Mouse (Mus musculus) c-Kit-negative CD71-positive TER-119-positive erythroid progenitor cells, embryonic 14.5 days (primary cell): ENCODE data around the gene Kremen2.
"Not testable (repeated sequence)": the region's sequence is repeated elsewhere in the genome, so short reads cannot be mapped to it uniquely, and the experiment has no call there.

Source experiments
- DNase-seq: peaks from one replicate; pipeline ENCODE4 v3.0.0-alpha.2; 2013; ENCODE audit warnings: low read depth, low spot score

The Kremen2 gene

DNA sequence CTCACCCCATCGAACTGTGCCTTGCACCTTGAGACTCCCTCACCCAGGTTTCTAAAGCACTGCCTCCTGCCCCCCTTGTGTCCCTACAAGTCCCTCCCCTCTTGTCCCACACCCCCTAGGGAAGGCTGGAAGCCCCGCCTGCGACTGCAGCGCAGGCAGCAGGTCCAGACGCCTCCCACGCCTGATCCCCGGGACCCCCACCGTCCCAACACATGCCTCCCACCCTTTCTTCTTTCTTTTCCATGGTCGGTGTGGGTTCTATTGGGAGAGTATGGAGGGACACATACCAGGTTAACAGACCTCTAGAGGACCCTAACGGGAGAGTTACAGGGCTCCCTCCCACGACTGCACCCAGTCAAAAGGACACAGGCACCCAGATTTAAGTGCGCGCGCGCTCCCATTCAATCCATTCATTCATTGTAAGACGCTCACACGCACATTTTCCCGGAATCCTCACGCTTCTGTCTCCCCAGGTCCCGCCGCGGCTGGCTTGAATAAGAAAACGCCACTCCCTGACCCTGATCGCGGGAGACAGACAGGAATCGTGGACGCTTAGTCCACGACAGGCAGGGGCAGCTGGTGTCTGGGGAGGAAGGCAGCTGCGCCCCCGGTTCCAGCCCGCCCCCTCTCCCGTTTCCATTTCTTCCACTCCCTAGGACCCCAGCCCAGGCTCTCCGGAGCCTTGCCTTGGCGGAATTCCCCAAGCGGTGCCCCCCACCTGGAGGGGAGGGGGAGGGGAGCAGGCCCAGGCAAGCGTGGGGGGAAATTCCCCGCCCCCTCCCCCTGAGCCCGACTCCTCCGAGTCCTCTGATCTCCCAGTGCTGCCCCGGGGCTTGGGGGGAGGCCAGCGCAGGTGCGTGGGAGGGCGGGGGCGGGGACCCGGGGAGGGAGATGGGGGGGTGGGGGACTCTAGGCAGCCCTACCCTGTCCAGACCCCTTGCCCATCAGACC lies at the start of gene Kremen2:
Kremen2 (minus strand) TSS at position 533 of the 951 bp plus-strand sequence.
- DNase-seq = no peak

GRCm38 (mm10) chr17:23795323-23795722 lies 49.7 kb upstream of the Kremen2 start:
- no peak for DNase-seq

GRCm38 (mm10) chr17:23791079-23791357 lies 45.4 kb upstream of the Kremen2 start:
- no peak for DNase-seq

DNA sequence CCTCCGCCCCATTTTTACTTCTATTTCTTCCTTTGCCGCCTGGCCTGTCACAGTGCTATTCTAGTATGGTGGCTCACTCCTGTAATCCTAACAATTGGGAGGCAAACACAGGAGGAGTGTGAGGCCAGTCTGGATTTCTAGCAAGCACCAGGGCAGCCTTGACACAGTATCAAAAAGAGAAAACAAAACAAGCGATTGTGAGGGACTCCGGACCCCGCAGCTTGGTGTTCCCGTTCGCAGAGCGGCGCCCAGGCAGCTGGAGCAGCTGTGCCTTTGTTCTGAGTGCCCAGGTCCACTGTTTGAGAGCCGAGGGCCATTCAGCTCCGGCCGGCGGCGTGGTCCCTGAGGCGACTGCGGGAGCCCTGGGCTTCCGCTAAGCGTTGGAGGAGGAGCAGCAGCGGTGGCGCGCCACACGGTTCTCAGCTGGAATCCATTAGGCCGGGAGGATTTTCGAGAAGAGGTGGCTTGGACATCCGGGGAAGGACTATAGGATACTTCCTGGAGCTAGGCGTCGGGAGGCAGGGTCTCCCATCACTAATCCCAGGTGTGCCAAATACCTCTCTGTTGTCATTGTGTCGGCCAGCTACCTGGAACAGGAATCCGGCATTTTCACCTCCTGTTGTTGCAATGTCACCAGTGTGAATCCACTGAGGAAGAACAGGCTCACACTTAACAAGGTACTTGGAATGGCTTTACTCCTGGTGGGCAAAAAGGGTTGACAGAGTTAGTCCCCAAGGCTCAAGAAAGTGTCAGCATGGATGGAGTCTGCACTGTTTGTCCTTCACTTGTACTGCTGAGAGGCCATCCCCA lies 44.8 kb upstream of the Kremen2 start, which contains the start of gene Srrm2:
Srrm2 (plus strand) TSS at position 264 of the 810 bp plus-strand sequence.
- DNase-seq = no peak

GRCm38 (mm10) chr17:23789749-23790268 lies 44.2 kb upstream of the Kremen2 start:
- no peak for DNase-seq

GRCm38 (mm10) chr17:23788973-23789372 lies 43.3 kb upstream of the Kremen2 start:
- no peak for DNase-seq

GRCm38 (mm10) chr17:23786510-23786931 lies 40.9 kb upstream of the Kremen2 start:
- DNase-seq = no peak

DNA sequence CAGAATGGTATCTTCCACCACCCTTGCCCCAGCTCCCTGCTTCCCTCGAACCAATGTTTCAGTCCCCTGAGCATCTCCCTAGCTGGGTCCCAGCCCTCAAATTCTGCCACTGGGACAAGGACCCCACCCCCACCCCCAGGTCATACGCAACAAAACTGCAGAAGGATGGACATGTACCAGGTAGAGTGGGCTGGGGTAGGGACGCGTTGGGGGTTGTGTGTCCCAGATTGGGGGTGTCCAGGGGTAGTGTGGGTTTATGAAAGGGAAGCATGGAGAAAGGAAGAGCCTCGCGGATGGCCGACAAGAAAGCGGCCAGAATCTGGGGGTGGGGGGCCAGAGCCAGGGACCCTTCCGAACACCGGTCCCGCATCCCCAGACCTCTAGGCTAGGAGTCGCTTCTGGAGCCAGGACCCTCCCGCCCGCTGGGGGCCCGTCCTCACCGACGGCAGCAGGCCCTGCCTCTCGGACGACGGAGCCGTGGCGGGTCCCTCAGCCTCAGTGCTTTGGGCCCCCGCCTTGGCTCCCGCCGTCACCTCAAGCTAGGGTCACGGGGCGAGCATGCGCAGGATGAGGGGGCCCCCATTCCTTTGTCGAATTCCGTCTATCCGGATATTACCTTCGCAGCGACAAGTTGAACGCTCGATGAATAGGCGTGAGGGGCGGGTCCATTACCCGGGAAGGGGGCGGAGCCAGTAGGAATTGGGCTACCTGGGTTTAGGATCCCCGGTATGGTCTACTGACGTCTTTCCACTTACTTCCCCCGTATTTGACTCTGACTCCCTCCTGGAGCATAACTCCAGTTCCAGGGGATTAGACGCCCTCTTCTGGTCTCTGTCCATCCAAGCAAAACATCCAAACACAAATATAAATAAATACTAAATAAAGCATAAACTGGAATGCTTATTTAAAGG lies 40.2 kb upstream of the Kremen2 start, which contains the start of gene Flywch2:
Flywch2 (minus strand) TSS at position 521 of the 911 bp plus-strand sequence.
- peak; percentile 61 for DNase-seq

DNA sequence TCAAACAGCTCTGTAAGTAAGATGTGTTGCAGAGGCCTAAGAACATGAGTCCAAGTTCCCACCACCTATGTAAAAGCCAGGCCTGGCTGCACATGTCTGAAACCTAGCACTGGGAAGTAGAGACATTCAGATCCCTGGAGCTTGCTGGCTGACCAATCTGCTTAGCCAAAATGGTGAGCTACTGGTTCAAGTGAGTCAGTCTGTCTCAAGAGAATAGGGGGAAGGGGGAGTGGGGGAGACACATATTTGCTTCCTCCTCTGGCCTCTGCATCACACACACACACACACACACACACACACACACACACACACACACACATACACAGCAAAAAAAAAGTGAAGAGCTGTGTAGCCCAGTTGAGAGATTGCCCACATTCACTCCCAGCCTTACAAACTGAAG lies 37.7 kb upstream of the Kremen2 start:
- no peak for DNase-seq

DNA sequence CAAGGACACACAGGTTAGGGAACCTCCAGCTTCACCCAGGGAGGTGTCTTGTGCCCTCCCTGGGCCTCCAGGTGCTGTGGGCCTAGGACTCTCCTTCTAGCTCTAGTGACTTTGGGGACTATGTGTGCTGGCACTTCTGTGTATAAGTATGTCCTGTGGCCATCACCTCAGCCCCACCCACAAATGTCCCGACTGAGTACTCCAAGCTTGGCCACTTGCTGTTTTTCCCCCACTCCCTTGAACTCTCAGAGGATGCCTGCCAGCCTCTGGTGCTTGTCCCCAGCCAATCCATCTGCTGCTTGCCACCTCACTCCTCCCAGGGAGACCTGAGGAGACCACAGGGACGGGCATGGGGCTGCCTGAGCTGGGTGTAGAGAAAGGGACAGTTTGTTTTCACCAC lies 32.8 kb upstream of the Kremen2 start:
- DNase-seq = no peak

DNA sequence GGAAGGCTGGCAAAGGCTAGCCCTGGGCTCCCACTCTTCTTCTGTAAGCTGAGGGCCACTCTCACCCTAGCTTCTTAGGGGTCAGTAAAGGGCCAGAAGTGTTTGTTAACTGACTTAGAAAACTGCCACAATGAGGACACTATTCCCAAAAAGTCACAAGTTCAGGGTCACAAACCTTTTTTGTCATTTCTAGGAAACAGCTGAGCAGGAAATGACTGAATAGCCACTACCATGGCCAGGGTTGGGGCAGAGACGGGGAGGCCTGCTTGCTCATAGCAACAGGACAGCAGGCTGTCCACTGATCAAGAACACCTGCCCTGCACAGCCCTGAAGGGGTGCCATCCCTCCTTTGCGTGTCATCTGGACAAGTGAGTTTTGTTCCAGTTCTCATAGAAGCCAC lies 31.5 kb upstream of the Kremen2 start:
- DNase-seq = no peak

GRCm38 (mm10) chr17:23776216-23776615 lies 30.6 kb upstream of the Kremen2 start:
- no peak for DNase-seq

DNA sequence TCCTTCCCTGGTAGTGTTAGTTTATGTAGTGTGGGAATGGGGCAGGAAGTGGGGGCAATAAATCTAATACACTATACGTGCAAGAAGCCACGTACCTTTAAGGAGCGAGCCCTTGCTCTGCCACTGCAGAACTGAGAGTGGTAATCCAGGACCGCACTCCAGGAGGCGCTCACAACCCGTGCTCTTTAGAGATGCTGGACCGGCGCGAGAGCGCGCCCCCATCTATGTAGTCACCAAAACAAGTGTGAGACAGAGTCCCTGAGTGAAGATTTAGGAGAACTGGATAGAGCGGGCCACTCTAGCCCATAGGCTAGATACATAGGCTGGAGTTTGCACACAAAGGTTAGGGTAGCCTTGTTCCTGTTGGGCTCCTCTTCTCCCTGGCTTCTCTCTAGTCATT lies 28.5 kb upstream of the Kremen2 start:
- DNase-seq = no peak

DNA sequence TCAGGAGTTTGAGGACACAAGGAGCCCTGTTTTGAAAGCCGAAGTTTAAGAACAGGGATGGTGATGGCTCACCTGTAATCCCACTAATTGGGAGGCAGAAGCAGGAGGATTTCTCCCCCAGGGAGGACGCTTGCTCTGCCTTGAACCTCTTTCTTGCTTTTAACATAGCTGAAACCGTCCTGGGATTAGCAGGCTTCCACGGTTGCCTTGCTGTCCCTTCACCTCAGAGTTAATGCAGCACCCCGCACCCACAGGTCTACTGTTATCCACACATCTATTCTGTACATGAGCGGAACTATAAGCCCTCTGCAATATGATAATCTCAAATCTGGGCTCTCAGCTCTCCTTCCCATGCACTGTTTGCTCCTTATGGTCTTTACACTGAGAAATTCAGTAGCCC lies 28.0 kb upstream of the Kremen2 start:
- no peak for DNase-seq

- DNase-seq = not testable (repeated sequence)
These were observed 26.6 kb upstream of the Kremen2 start for GRCm38 (mm10) chr17:23772219-23772556.

DNA sequence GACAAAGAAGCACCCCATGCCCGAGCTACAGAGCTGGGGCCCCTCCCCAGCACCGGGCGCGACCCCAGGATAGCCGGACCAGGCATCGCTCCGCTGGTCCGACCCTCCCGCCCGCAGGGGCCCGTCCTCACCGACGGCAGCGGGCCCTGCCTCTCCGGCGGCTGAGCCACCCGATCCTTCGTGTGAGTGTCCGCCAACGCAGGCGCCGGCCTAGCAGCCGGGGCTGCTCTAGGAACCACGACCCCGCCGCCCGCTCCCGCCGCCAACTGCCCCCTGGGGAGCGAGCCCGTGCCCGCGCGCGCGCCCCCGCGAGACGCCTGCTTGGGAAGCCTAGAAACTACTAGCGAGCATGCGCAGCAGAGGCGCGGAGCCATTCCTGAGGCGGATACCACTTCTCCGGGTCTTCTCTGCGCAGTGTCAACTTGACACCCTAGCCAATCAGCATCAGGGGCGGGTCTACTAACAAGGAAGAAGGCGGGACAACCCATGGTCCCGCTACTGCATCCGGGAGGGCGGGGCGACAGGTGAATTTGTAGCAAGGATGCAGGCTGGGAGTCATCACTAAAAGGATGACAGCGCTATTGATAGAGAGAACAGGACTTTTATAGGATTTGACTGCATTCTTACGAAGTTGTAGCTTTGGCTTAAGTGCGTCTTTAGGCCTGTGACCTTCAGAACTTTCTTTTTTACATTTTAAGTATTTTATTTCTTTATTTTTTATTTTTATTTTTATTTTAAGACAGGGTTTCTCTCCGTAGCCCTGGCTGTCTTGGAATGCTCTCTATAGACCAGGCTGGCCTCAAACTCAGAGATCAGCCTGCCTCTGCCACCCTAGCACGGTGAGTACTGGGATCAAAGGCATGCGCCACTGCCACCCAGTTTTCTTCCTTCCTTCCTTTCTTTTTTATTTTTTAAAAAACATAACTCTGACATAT lies 25.9 kb upstream of the Kremen2 start, which contains the start of gene Flywch1:
Flywch1 (minus strand) TSS at position 319 of the 935 bp plus-strand sequence.
- DNase-seq = peak; percentile 92

GRCm38 (mm10) chr17:23770896-23771283 lies 25.3 kb upstream of the Kremen2 start:
- DNase-seq = no peak

DNA sequence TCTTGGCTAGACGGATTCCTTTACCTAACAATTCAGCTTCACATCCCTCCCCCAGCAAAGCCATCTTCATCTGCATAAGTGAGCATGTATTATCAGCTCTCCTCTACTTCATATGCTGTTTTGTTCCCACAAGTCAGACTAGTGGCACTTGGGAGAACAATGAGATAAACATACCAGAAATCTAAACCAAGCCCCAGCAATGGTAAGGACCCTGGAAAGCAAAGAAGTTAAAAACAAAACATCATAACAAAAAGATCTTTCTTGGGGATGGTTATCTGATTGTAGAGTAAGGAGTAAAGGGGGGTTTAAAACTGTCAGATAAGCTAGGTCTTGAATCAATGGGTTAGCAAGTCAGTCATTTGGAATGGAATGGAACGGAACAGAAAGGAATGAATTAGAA lies 24.9 kb upstream of the Kremen2 start:
- DNase-seq = no peak

GRCm38 (mm10) chr17:23762976-23763375 lies 17.3 kb upstream of the Kremen2 start:
- no peak for DNase-seq

- no peak for DNase-seq
These were observed 15.5 kb upstream of the Kremen2 start for GRCm38 (mm10) chr17:23761155-23761554.
